Mouse (Mus musculus) MEL (cell line): ENCODE data around the gene Cadps. TPM values are rescaled to one million over a fixed set of nuclear protein-coding genes. Genes with fewer than 3 reads are reported as not detected.

Experiments used
- DNase-seq: peaks from one replicate; pipeline ENCODE4 v3.0.0; 2011; ENCODE audit warnings: low read depth, low spot score
- H3K27ac ChIP-seq: 2 replicates; pipeline ENCODE4 v1.5.1; 2012; ENCODE audit warnings: low read depth, mild to moderate bottlenecking, control low read depth, low read length, moderate library complexity; ENCODE audit not compliant: control insufficient read depth
- H3K27me3 ChIP-seq, 2 experiments: fragments of 150-350 bp in 1 of 2; sonication (generic) in 1 of 2; 2 replicates each; pipeline ENCODE4 v1.6.1; 2012; ENCODE audit warnings: low read length in 2 of 2, mild to moderate bottlenecking in 2 of 2, improper control_type of control experiment in 1 of 2, moderate library complexity in 1 of 2; ENCODE audit not compliant: insufficient read depth in 2 of 2, control insufficient read depth in 1 of 2
- H3K36me3 ChIP-seq, 2 experiments: 2 replicates each; pipeline ENCODE4 v1.6.1; 2012 to 2014; ENCODE audit warnings: low read length in 2 of 2, improper control_type of control experiment in 1 of 2, inconsistent platforms in 1 of 2, mild to moderate bottlenecking in 1 of 2; ENCODE audit not compliant: insufficient read depth in 2 of 2, control insufficient read depth in 1 of 2
- H3K4me1 ChIP-seq, 2 experiments: fragments of 150-350 bp in 1 of 2; sonication (generic) in 1 of 2; 2 replicates each; pipeline ENCODE4 v1.6.1; 2012; ENCODE audit warnings: low read length in 2 of 2, improper control_type of control experiment in 1 of 2, mild to moderate bottlenecking in 1 of 2; ENCODE audit not compliant: insufficient read depth in 2 of 2, control insufficient read depth in 1 of 2
- H3K4me3 ChIP-seq, 2 experiments: fragments of 150-350 bp in 1 of 2; sonication (generic) in 1 of 2; 2 replicates each; pipeline ENCODE4 v1.5.1; 2012; ENCODE audit warnings: low read depth in 2 of 2, low read length in 2 of 2, mild to moderate bottlenecking in 2 of 2, moderate library complexity in 2 of 2, control low read depth in 1 of 2, improper control_type of control experiment in 1 of 2; ENCODE audit not compliant: control insufficient read depth in 1 of 2, insufficient read depth in 1 of 2
- H3K79me2 ChIP-seq: 2 replicates; pipeline ENCODE4 v1.6.1; 2012; ENCODE audit warnings: mild to moderate bottlenecking, low read length, moderate library complexity; ENCODE audit not compliant: control insufficient read depth, poor library complexity, insufficient read depth
- H3K9ac ChIP-seq: 2 replicates; pipeline ENCODE4 v1.6.1; 2012; ENCODE audit warnings: low read depth, mild to moderate bottlenecking, control low read depth, low read length, moderate library complexity; ENCODE audit not compliant: control insufficient read depth, poor library complexity, severe bottlenecking
- H3K9me3 ChIP-seq: fragments of 150-350 bp; sonication (generic); replicated peaks from 2 replicates; pipeline ENCODE4 v1.6.1; 2012; ENCODE audit warnings: mild to moderate bottlenecking, low read length, improper control_type of control experiment, moderate library complexity; ENCODE audit not compliant: insufficient read depth
- CHD2 ChIP-seq: IDR thresholded peaks from 2 replicates; pipeline ENCODE4 v1.6.1; 2011; ENCODE audit warnings: low read length, improper control_type of control experiment
- CTCF ChIP-seq, 3 experiments: IDR thresholded peaks in 2 of 3; conservative IDR thresholded peaks in 1 of 3; 2 replicates each; pipeline ENCODE4 v1.5.1; 2011 to 2012; ENCODE audit warnings: low read length in 3 of 3, low read depth in 2 of 3, mild to moderate bottlenecking in 2 of 3, improper control_type of control experiment in 1 of 3, inconsistent platforms in 1 of 3, mixed read lengths in 1 of 3, moderate library complexity in 1 of 3; ENCODE audit not compliant: control insufficient read depth in 1 of 3, insufficient read depth in 1 of 3, poor library complexity in 1 of 3, severe bottlenecking in 1 of 3
- E2F4 ChIP-seq: IDR thresholded peaks from 2 replicates; pipeline ENCODE4 v1.6.1; 2011; ENCODE audit warnings: low read depth, low read length, improper control_type of control experiment, borderline replicate concordance
- ELF1 ChIP-seq: IDR thresholded peaks from 2 replicates; pipeline ENCODE4 v1.6.1; 2014; ENCODE audit warnings: low read depth, mild to moderate bottlenecking, inconsistent platforms, low read length, improper control_type of control experiment, moderate library complexity
- ETS1 ChIP-seq: IDR thresholded peaks from 2 replicates; pipeline ENCODE4 v1.6.1; 2012; ENCODE audit warnings: low read depth, mild to moderate bottlenecking, inconsistent platforms, low read length, improper control_type of control experiment, moderate library complexity
- JUND ChIP-seq: IDR thresholded peaks from 2 replicates; pipeline ENCODE4 v1.6.1; 2011; ENCODE audit warnings: low read depth, mild to moderate bottlenecking, improper control_type of control experiment, low read length
- KAT2A ChIP-seq: conservative IDR thresholded peaks from 2 replicates; pipeline ENCODE4 v1.6.1; 2012; ENCODE audit warnings: low read depth, low read length, improper control_type of control experiment, inconsistent platforms
- MAFK ChIP-seq: IDR thresholded peaks from 2 replicates; pipeline ENCODE4 v1.6.1; 2011; ENCODE audit warnings: low read depth, mild to moderate bottlenecking, low read length, improper control_type of control experiment, borderline replicate concordance
- MEF2A ChIP-seq: IDR thresholded peaks from 2 replicates; pipeline ENCODE4 v1.6.1; 2014; ENCODE audit warnings: low read depth, mild to moderate bottlenecking, inconsistent platforms, low read length, improper control_type of control experiment; ENCODE audit not compliant: poor library complexity, insufficient replicate concordance, severe bottlenecking; ENCODE audit errors: extremely low read depth
- MYB ChIP-seq: IDR thresholded peaks from 2 replicates; pipeline ENCODE4 v1.6.1; 2011; ENCODE audit warnings: mild to moderate bottlenecking, low read depth, low read length, improper control_type of control experiment
- MYC ChIP-seq: IDR thresholded peaks from 2 replicates; pipeline ENCODE4 v1.6.1; 2011; ENCODE audit warnings: low read depth, mild to moderate bottlenecking, low read length, improper control_type of control experiment, moderate library complexity
- NELFE ChIP-seq: IDR thresholded peaks from 2 replicates; pipeline ENCODE4 v1.6.1; 2011; ENCODE audit warnings: low read depth, low read length, improper control_type of control experiment
- NRF1 ChIP-seq: IDR thresholded peaks from 2 replicates; pipeline ENCODE4 v1.6.1; 2014; ENCODE audit warnings: low read depth, mild to moderate bottlenecking, inconsistent platforms, low read length, improper control_type of control experiment, moderate library complexity; ENCODE audit not compliant: poor library complexity, insufficient read depth, severe bottlenecking
- POLR2AphosphoS2 ChIP-seq: IDR thresholded peaks from 2 replicates; pipeline ENCODE4 v1.6.1; 2011; ENCODE audit warnings: low read length, improper control_type of control experiment
- POLR2AphosphoS5 ChIP-seq: IDR thresholded peaks from 2 replicates; pipeline ENCODE4 v1.6.1; 2012; ENCODE audit warnings: low read depth, borderline replicate concordance, mild to moderate bottlenecking, inconsistent platforms, low read length, moderate library complexity, mixed read lengths
- SIN3A ChIP-seq: IDR thresholded peaks from 2 replicates; pipeline ENCODE4 v1.6.1; 2012; ENCODE audit warnings: low read length, improper control_type of control experiment, inconsistent platforms
- TAL1 ChIP-seq: IDR thresholded peaks from 2 replicates; pipeline ENCODE4 v1.6.1; 2012; ENCODE audit warnings: mild to moderate bottlenecking, inconsistent platforms, low read length, moderate library complexity, mixed read lengths
- TBP ChIP-seq: IDR thresholded peaks from 2 replicates; pipeline ENCODE4 v1.8.0; 2011; ENCODE audit warnings: low read depth, low read length, improper control_type of control experiment
- ZC3H11A ChIP-seq: IDR thresholded peaks from 2 replicates; pipeline ENCODE4 v1.6.1; 2012; ENCODE audit warnings: low read depth, mild to moderate bottlenecking, inconsistent platforms, low read length, improper control_type of control experiment
- ZKSCAN1 ChIP-seq: IDR thresholded peaks from 2 replicates; pipeline ENCODE4 v1.6.1; 2012; ENCODE audit warnings: low read depth, mild to moderate bottlenecking, inconsistent platforms, low read length, improper control_type of control experiment, moderate library complexity
- polyA plus RNA-seq, 2 experiments: library from polyadenylated mRNA; stranded (reverse) in 1 of 2; unstranded in 1 of 2; fragments of >175 nt in 1 of 2; fragments of >200 nt in 1 of 2; gene quantifications; 2 replicates each; pipeline versions ENCODE4 v1.2.1 to v1.2.4; 2012; ENCODE audit warnings: low replicate concordance in 2 of 2, low read depth in 1 of 2; ENCODE audit not compliant: insufficient read length in 2 of 2, insufficient read depth in 1 of 2, missing spikeins in 1 of 2
- total RNA-seq: library from RNA; depleted of rRNA; stranded (reverse); fragments of 300-350 nt; gene quantifications from 2 replicates; pipeline ENCODE4 v1.2.3, GENCODE M21; 2012

The Cadps gene
- total and polyA plus RNA-seq, 3 experiments = not detected

DNA sequence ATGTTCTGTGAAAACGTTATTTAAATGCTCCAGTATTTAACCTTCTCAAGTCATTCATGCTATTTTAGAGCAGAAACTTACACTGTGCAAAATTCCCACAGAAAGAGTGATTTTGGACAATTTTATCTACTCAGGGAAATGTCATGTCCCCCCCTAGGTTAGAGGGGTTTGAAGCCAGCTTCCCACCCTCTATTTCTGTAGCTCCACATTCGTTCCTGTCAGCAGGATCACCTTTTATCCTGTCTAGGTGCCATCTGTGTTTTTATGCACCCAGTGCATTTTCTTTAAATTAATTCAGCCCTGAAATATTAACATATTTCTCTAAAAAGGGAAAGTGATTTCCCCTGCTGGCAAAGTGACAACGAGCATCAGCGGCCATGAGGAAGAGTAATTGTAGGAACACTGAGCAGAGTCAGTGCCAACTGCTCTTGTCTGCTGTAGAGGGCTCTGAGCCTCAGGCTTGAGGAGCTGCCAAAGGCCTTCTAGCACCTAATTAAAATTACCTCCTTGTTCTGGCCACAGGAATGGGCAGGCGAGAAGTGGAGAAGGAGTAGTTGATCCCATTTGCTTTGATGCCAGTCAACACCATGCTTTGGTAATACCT lies 230.3 kb downstream of the Cadps start:
- no peak overlapping the region for H3K4me3 ChIP-seq
- TF ChIP-seq E2F4 (no peak), MYC (no peak)
- TF ChIP-seq, all 39 proteins: peak for 0
- no peak for DNase-seq
- Histone ChIP-seq H3K9me3 (no peaks in the 10 kb centered on the region), H3K27me3 (no peaks in the 10 kb centered on the region), H3K79me2 (no peaks in the 10 kb centered on the region), H3K9ac (no peak overlapping the region), H3K27ac (no peak overlapping the region), H3K4me1 (no peaks in the 10 kb centered on the region), H3K36me3 (no peaks in the 10 kb centered on the region)

DNA sequence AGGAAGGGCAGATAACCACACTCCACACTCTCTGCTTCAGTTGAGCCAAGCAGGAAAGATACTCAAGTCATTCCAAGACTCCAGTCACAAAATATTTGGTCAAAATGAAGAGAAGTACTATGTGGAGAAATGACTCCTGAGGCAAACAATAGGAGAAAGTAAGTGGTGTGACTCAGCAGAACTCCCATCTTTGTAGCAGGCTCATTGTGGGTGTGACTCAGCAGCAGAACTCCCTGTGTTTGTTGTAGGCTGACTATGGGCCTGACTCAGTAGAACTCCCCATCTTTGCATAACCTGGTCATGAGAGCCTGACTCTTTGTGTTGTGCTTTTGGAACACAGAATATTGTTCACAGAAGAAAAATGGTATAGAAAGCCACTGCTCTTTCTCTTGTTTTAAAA lies 231.1 kb downstream of the Cadps start:
- TF ChIP-seq KAT2A (no peak), POLR2AphosphoS2 (no peak), POLR2AphosphoS5 (no peak), E2F4 (no peak), JUND (no peak), MAFK (no peak), TBP (no peak), MYB (no peak), ZKSCAN1 (no peak), TAL1 (no peak), SIN3A (no peak), NELFE (no peak)
- Histone ChIP-seq H3K4me1 (no peaks in the 10 kb centered on the region), H3K79me2 (no peaks in the 10 kb centered on the region), H3K9ac (no peak overlapping the region), H3K9me3 (no peaks in the 10 kb centered on the region), H3K27me3 (no peaks in the 10 kb centered on the region), H3K27ac (no peak overlapping the region), H3K4me3 (no peak overlapping the region), H3K36me3 (no peaks in the 10 kb centered on the region)
- no peak for DNase-seq

DNA sequence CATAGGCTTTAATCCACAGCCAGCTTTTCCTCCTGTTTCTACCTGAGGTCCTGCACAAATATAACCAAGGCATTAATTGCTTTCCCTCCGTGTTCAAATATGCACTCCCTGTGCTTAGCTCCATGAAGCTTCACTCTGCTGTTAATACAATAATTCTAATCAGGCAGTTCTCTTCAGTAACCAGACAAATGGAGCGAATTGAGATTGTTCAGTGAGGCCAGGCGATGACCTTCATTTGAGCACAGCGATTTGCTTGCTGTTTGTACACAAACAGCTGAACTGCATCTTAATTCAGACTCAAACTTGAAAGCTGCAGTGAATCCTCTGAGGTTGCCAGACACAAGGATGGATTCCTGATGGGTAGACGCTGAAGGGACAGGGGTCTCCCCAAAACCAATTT lies 239.3 kb downstream of the Cadps start:
- no peaks in the 10 kb centered on the region for H3K36me3 ChIP-seq
- no peak overlapping the region for H3K27ac ChIP-seq
- TF ChIP-seq CTCF (IDR thresholded peaks at IDR 0.05 in 2 of 3, conservative IDR thresholded peaks at IDR 0.05 in 1 of 3; ENCODE audit: control insufficient read depth in 1 of 3, insufficient read depth in 1 of 3, low read depth in 2 of 3, low read length in 3 of 3, poor library complexity in 1 of 3, severe bottlenecking in 1 of 3) = no peak
- no peak for TF ChIP-seq E2F4
- TF ChIP-seq MEF2A = no peak
- no peak for TF ChIP-seq ZC3H11A
- TF ChIP-seq ELF1 = no peak
- TF ChIP-seq CHD2 = no peak
- no peak for TF ChIP-seq ETS1
- TF ChIP-seq NRF1 = no peak
- TF ChIP-seq MAFK = no peak
- TF ChIP-seq JUND = no peak
- no peak overlapping the region for H3K9ac ChIP-seq
- no peaks in the 10 kb centered on the region for H3K79me2 ChIP-seq
- no peak for DNase-seq
- H3K4me1 ChIP-seq = no peaks in the 10 kb centered on the region
- no peaks in the 10 kb centered on the region for H3K27me3 ChIP-seq
- no peaks in the 10 kb centered on the region for H3K9me3 ChIP-seq
- H3K4me3 ChIP-seq = no peak overlapping the region
